Mouse (Mus musculus): ENCODE data around the gene Gm15140.
"Not testable (repeated sequence)": the region's sequence is repeated elsewhere in the genome, so short reads cannot be mapped to it uniquely, and the experiment has no call there.

Gm15140 gene

DNA sequence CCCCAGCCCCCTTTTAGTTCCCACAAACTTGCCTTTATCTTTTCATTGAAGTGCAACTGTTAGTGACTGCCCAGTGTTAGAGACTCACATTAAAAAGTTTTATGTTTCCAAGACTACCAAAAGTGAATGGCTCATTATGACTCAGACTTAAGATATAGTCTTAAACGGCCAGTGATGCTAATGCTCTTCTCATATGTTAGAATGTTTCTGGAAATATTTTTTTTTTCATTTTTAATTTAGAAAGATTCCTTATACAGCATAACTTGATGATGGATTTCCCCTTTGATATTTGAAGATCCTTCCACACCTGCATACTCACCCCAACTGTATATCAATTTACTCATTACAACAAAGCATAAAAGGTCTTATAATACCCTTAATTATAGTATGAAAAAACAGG lies at the start of gene Gm15140:
Gene Gm15140 (minus strand): TSS at position 101 of the 400 bp plus-strand sequence.
- not testable (repeated sequence) for DNase-seq
